Mouse (Mus musculus): ENCODE data around the gene Bloc1s1. TPM values are rescaled to one million over a fixed set of nuclear protein-coding genes. Genes with fewer than 3 reads are reported as not detected.

Gene Bloc1s1
- polyA plus RNA-seq, 1 experiment from 2014 or later: 268 TPM

GRCm38 (mm10) chr10:128928356-128928755 lies 4.5 kb upstream of the Bloc1s1 start:
- no peak overlapping the region for H3K9ac ChIP-seq
- H3K36me3 ChIP-seq: no peaks in the 10 kb centered on the region
- WGBS: 24% methylated on average over 4 of the region's 4 CpGs
- 0 out of 2 replicates have a peak overlapping the region, but pooled peaks have one; percentile 30 for H3K27ac ChIP-seq (replicated peaks)
- H3K4me1 ChIP-seq (replicated peaks): peaks cover 23% of the 10 kb centered on the region
- H3K27me3 ChIP-seq: peaks cover 21% of the 10 kb centered on the region
- H3K9me3 ChIP-seq: no peaks in the 10 kb centered on the region
- no peak overlapping the region for H3K4me2 ChIP-seq
- ATAC-seq (ENCODE audit: low FRiP score, low read depth): no peak
- no peak overlapping the region for H3K4me3 ChIP-seq

GRCm38 (mm10) chr10:128923013-128923691 lies 683 bp downstream of the Bloc1s1 start:
- peak overlapping the region; percentile 96 for H3K27ac ChIP-seq (replicated peaks)
- no peaks in the 10 kb centered on the region for H3K9me3 ChIP-seq
- no peaks in the 10 kb centered on the region for H3K36me3 ChIP-seq
- H3K4me3 ChIP-seq: peak overlapping the region; percentile 83
- H3K27me3 ChIP-seq: no peaks in the 10 kb centered on the region
- H3K4me1 ChIP-seq (replicated peaks): peaks cover 61% of the 10 kb centered on the region
- under 1% methylated on average over 42 of the region's 42 CpGs for WGBS
- peak overlapping the region; percentile 91 for H3K4me2 ChIP-seq
- peak; percentile 92 for ATAC-seq (ENCODE audit: low FRiP score, low read depth)
- peak overlapping the region; percentile 86 for H3K9ac ChIP-seq

- Histone ChIP-seq H3K4me3 (peak within 1 kb of the TSS; percentile 83), H3K9ac (peak within 1 kb of the TSS; percentile 86), H3K9me3 (no peaks in the 10 kb centered on the region), H3K4me2 (peak within 1 kb of the TSS; percentile 91), H3K27me3 (no peaks in the 10 kb centered on the region), H3K4me1 (replicated peaks) (peaks cover 61% of the 10 kb centered on the region), H3K27ac (replicated peaks) (peak within 1 kb of the TSS; percentile 96), H3K36me3 (no peaks in the 10 kb centered on the region)
- no peak for ATAC-seq (ENCODE audit: low FRiP score, low read depth)
- 20% methylated on average over 1 of the region's 1 CpGs for WGBS
Measured at GRCm38 (mm10) chr10:128922822-128923012, 1.1 kb downstream of the Bloc1s1 start, which contains the start of gene Rdh5. TSS of gene Rdh5 (minus strand) at chr10:128922888.

- ATAC-seq (ENCODE audit: low FRiP score, low read depth): no peak
- Histone ChIP-seq H3K4me1 (replicated peaks) (peaks cover 62% of the 10 kb centered on the region), H3K9me3 (no peaks in the 10 kb centered on the region), H3K27ac (replicated peaks) (peak overlapping the region; percentile 96), H3K36me3 (no peaks in the 10 kb centered on the region), H3K4me2 (peak overlapping the region; percentile 91), H3K9ac (peak overlapping the region; percentile 86; the same call in 1 of the 2 replicates), H3K4me3 (peak overlapping the region; percentile 83), H3K27me3 (no peaks in the 10 kb centered on the region)
- WGBS: 64% methylated on average over 16 of the region's 16 CpGs
Measured at GRCm38 (mm10) chr10:128921883-128922821, 1.7 kb downstream of the Bloc1s1 start.

- Histone ChIP-seq H3K4me3 (no peak overlapping the region), H3K27me3 (no peaks in the 10 kb centered on the region), H3K36me3 (no peaks in the 10 kb centered on the region; the same call in 1 of the 2 replicates), H3K4me1 (replicated peaks) (peaks cover 62% of the 10 kb centered on the region), H3K9ac (no peak overlapping the region), H3K27ac (replicated peaks) (0 out of 2 replicates have a peak overlapping the region, but pooled peaks have one; percentile 32), H3K4me2 (0 out of 2 replicates have a peak overlapping the region, but pooled peaks have one; percentile 91), H3K9me3 (no peaks in the 10 kb centered on the region)
- 33% methylated on average over 1 of the region's 1 CpGs for WGBS
- ATAC-seq (ENCODE audit: low FRiP score, low read depth): no peak
Measured at GRCm38 (mm10) chr10:128921251-128921650, 2.6 kb downstream of the Bloc1s1 start.

GRCm38 (mm10) chr10:128920736-128921161 lies 3.1 kb downstream of the Bloc1s1 start:
- Histone ChIP-seq H3K4me1 (replicated peaks) (peaks cover 62% of the 10 kb centered on the region), H3K27me3 (no peaks in the 10 kb centered on the region), H3K9me3 (no peaks in the 10 kb centered on the region), H3K9ac (no peak overlapping the region), H3K4me2 (no peak overlapping the region), H3K27ac (replicated peaks) (peak overlapping the region; percentile 78), H3K4me3 (no peak overlapping the region), H3K36me3 (no peaks in the 10 kb centered on the region; the same call in 1 of the 2 replicates)
- 71% methylated on average over 3 of the region's 3 CpGs for WGBS
- no peak for ATAC-seq (ENCODE audit: low FRiP score, low read depth)

- Histone ChIP-seq H3K27ac (replicated peaks) (peak overlapping the region; percentile 78), H3K9ac (no peak overlapping the region)
Measured at GRCm38 (mm10) chr10:128919966-128920365, 3.9 kb downstream of the Bloc1s1 start.

GRCm38 (mm10) chr10:128919203-128919631 lies 4.6 kb downstream of the Bloc1s1 start:
- H3K4me3 ChIP-seq: no peak overlapping the region
- no peak overlapping the region for H3K9ac ChIP-seq
- H3K27me3 ChIP-seq: no peaks in the 10 kb centered on the region
- peaks cover 59% of the 10 kb centered on the region for H3K4me1 ChIP-seq (replicated peaks)
- peak overlapping the region; percentile 27 for H3K4me2 ChIP-seq
- peak overlapping the region; percentile 78 for H3K27ac ChIP-seq (replicated peaks)
- no peaks in the 10 kb centered on the region; the same call in 1 of the 2 replicates for H3K36me3 ChIP-seq
- H3K9me3 ChIP-seq: no peaks in the 10 kb centered on the region
- ATAC-seq (ENCODE audit: low FRiP score, low read depth): peak; percentile 24
- 11% methylated on average over 6 of the region's 6 CpGs for WGBS

More at GRCm38 (mm10) chr10:128919966-128920365, 3.9 kb downstream of the Bloc1s1 start:
- peaks cover 62% of the 10 kb centered on the region for H3K4me1 ChIP-seq (replicated peaks)
- H3K27me3 ChIP-seq: no peaks in the 10 kb centered on the region
- H3K4me2 ChIP-seq: no peak overlapping the region
- no peak for ATAC-seq (ENCODE audit: low FRiP score, low read depth)
- no peaks in the 10 kb centered on the region; the same call in 1 of the 2 replicates for H3K36me3 ChIP-seq
- 81% methylated on average over 7 of the region's 7 CpGs for WGBS
- H3K9me3 ChIP-seq: no peaks in the 10 kb centered on the region
- H3K4me3 ChIP-seq: no peak overlapping the region

GRCm38 (mm10) chr10:128918246-128918645 lies 5.6 kb downstream of the Bloc1s1 start:
- peak overlapping the region; percentile 27 for H3K4me2 ChIP-seq
- H3K27me3 ChIP-seq: no peaks in the 10 kb centered on the region
- WGBS: 62% methylated on average over 7 of the region's 7 CpGs
- H3K4me3 ChIP-seq: no peak overlapping the region
- 0 out of 2 replicates have a peak, but pooled peaks have one; percentile 2 for ATAC-seq (ENCODE audit: low FRiP score, low read depth)
- H3K9me3 ChIP-seq: no peaks in the 10 kb centered on the region
- no peaks in the 10 kb centered on the region; the same call in 1 of the 2 replicates for H3K36me3 ChIP-seq
- H3K9ac ChIP-seq: no peak overlapping the region
- peak overlapping the region; percentile 78 for H3K27ac ChIP-seq (replicated peaks)
- H3K4me1 ChIP-seq (replicated peaks): peaks cover 59% of the 10 kb centered on the region

- Histone ChIP-seq H3K9me3 (no peaks in the 10 kb centered on the region), H3K4me2 (no peak overlapping the region; the same call in 1 of the 2 replicates), H3K9ac (no peak overlapping the region), H3K4me3 (no peak overlapping the region), H3K36me3 (no peaks in the 10 kb centered on the region; the same call in 1 of the 2 replicates), H3K27ac (replicated peaks) (no peak overlapping the region; the same call in 1 of the 2 replicates), H3K27me3 (no peaks in the 10 kb centered on the region), H3K4me1 (replicated peaks) (peaks cover 59% of the 10 kb centered on the region)
- WGBS: 75% methylated on average over 6 of the region's 6 CpGs
- no peak for ATAC-seq (ENCODE audit: low FRiP score, low read depth)
Measured at GRCm38 (mm10) chr10:128917400-128917799, 6.4 kb downstream of the Bloc1s1 start.

GRCm38 (mm10) chr10:128916665-128917064 lies 7.2 kb downstream of the Bloc1s1 start:
- 94% methylated on average over 3 of the region's 3 CpGs for WGBS
- ATAC-seq (ENCODE audit: low FRiP score, low read depth): no peak
- no peaks in the 10 kb centered on the region for H3K9me3 ChIP-seq
- no peak overlapping the region for H3K4me3 ChIP-seq
- no peaks in the 10 kb centered on the region for H3K27me3 ChIP-seq
- H3K4me2 ChIP-seq: no peak overlapping the region
- no peak overlapping the region for H3K9ac ChIP-seq
- H3K36me3 ChIP-seq: no peaks in the 10 kb centered on the region; the same call in 1 of the 2 replicates
- H3K4me1 ChIP-seq (replicated peaks): peaks cover 52% of the 10 kb centered on the region
- H3K27ac ChIP-seq (replicated peaks): no peak overlapping the region

- no peak overlapping the region for H3K4me2 ChIP-seq
- H3K27me3 ChIP-seq: no peaks in the 10 kb centered on the region
- 96% methylated on average over 2 of the region's 2 CpGs for WGBS
- H3K9ac ChIP-seq: no peak overlapping the region
- H3K27ac ChIP-seq (replicated peaks): no peak overlapping the region
- H3K36me3 ChIP-seq: no peaks in the 10 kb centered on the region; the same call in 1 of the 2 replicates
- H3K9me3 ChIP-seq: no peaks in the 10 kb centered on the region
- H3K4me1 ChIP-seq (replicated peaks): peaks cover 51% of the 10 kb centered on the region
- H3K4me3 ChIP-seq: no peak overlapping the region
- ATAC-seq (ENCODE audit: low FRiP score, low read depth): no peak
Measured at GRCm38 (mm10) chr10:128915550-128915949, 8.3 kb downstream of the Bloc1s1 start.
